Mouse (Mus musculus): ENCODE data around the gene Capns1. TPM values are rescaled to one million over a fixed set of nuclear protein-coding genes. Genes with fewer than 3 reads are reported as not detected.

Gene Capns1
- polyA plus RNA-seq, 1 experiment from 2014 or later: 43.9 TPM

DNA sequence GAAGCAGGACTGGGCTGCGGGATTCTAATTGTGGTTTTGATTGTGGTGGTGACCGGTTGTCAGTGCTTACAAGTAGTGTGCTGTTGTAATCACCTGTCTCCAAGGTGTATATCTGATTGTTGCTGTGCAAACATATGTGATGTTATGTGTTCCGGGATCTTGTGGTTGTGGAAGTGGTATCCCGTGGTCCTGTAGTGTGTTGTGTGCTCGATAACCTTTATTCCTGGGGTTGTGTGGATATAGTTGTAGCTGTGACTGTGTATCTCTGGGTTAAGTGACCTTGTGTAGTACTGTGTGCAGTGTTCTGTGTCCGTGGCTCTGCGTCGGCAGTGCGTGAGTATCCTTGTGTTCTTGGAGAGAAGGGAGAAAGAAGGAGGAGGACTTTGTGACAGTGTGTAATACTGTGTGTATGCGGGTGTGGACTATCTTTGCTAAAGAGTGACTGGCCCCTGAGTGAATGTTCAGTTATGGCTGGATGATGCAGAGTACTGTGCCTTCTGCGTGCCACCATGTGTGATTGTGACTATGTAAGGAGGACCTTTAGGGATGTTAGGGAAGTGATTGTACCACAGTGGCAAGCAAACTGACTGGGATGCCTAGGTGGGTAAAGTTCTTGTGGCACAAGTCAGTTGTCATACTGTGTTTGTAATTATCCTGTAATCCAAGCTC, 28.2 kb downstream of the Capns1 start:
- Histone ChIP-seq H3K4me1 (ENCODE audit: control insufficient read depth, insufficient read depth, low read length) (peaks cover 5% of the 10 kb centered on the region), H3K9me3 (ENCODE audit: control insufficient read depth, low read length) (peaks cover 20% of the 10 kb centered on the region), H3K27ac (ENCODE audit: low read depth, low read length) (no peak overlapping the region; the same call in 1 of the 2 replicates), H3K9ac (ENCODE audit: low read length) (peak overlapping the region; percentile 94), H3K4me2 (peak overlapping the region; percentile 62), H3K4me3 (ENCODE audit: low read depth, low read length) (peak overlapping the region; percentile 72), H3K36me3 (ENCODE audit: control insufficient read depth, insufficient read depth, low read length) (peaks cover 14% of the 10 kb centered on the region), H3K27me3 (ENCODE audit: control insufficient read depth, insufficient read depth, low read length) (no peaks in the 10 kb centered on the region)
- ATAC-seq (ENCODE audit: low FRiP score): no peak; the same call in 1 of the 2 replicates
- peak; percentile 76 for DNase-seq (ENCODE audit: low spot score, missing footprints)
- 26% methylated on average over 11 of the region's 11 CpGs for WGBS

DNA sequence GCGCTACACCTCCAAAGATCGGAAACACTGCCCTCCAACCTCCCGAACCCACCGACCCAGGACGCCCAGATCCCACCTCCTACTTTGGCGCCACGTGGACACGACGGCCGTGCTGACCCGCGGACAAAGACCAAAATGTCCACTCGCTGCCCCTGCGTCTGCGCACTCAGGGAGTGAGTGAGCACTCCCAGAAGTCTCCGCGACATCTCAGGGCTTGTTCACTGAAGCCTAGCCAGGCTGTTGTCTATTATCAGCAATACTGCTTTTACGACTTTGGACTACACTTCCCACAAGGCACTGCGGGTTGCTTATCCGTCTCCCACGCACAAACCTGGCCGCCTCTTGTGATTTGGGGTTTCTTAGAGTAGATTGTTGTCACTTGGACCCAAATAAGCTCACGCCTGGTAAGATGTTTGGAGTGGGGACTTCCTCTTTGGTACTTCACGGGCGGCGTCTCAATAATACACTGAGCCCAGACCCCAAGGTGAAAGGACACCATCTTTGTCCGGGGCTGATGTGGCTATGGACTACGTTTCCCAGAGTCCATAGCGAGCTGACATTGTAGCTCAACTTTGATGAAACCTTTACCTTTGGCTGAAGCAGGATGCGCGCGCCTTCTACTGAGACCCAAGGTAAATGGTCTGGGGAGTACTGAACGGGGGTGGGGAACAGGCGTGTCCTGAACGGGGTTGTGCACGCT, 28.9 kb downstream of the Capns1 start, which contains the start of gene Zfp146:
Gene Zfp146 (minus strand): TSS at position 168 of the 700 bp plus-strand sequence.
- ATAC-seq (ENCODE audit: low FRiP score) (peak; percentile 97), DNase-seq (ENCODE audit: low spot score, missing footprints) (peak; percentile 99)
- peaks cover 25% of the 10 kb centered on the region for H3K9me3 ChIP-seq (ENCODE audit: control insufficient read depth, low read length)
- H3K4me1 ChIP-seq (ENCODE audit: control insufficient read depth, insufficient read depth, low read length): peaks cover 5% of the 10 kb centered on the region
- peak within 1 kb of the TSS; percentile 62 for H3K4me2 ChIP-seq
- under 1% methylated on average over 36 of the region's 36 CpGs for WGBS
- peak within 1 kb of the TSS; percentile 94 for H3K9ac ChIP-seq (ENCODE audit: low read length)
- peak within 1 kb of the TSS; percentile 82 for H3K27ac ChIP-seq (ENCODE audit: low read depth, low read length)
- H3K27me3 ChIP-seq (ENCODE audit: control insufficient read depth, insufficient read depth, low read length): no peaks in the 10 kb centered on the region
- H3K4me3 ChIP-seq (ENCODE audit: low read depth, low read length): peak within 1 kb of the TSS; percentile 72
- peaks cover 18% of the 10 kb centered on the region for H3K36me3 ChIP-seq (ENCODE audit: control insufficient read depth, insufficient read depth, low read length)

GRCm38 (mm10) chr7:30168914-30169582, 29.6 kb downstream of the Capns1 start:
- Histone ChIP-seq H3K4me3 (ENCODE audit: low read depth, low read length) (peak overlapping the region; percentile 72), H3K27ac (ENCODE audit: low read depth, low read length) (peak overlapping the region; percentile 82), H3K36me3 (ENCODE audit: control insufficient read depth, insufficient read depth, low read length) (peaks cover 20% of the 10 kb centered on the region), H3K27me3 (ENCODE audit: control insufficient read depth, insufficient read depth, low read length) (no peaks in the 10 kb centered on the region), H3K9me3 (ENCODE audit: control insufficient read depth, low read length) (peaks cover 26% of the 10 kb centered on the region), H3K4me1 (ENCODE audit: control insufficient read depth, insufficient read depth, low read length) (peaks cover 5% of the 10 kb centered on the region), H3K4me2 (peak overlapping the region; percentile 57), H3K9ac (ENCODE audit: low read length) (peak overlapping the region; percentile 94)
- no peak for DNase-seq (ENCODE audit: low spot score, missing footprints)
- WGBS: 4% methylated on average over 21 of the region's 21 CpGs
- peak; percentile 28 for ATAC-seq (ENCODE audit: low FRiP score)

GRCm38 (mm10) chr7:30164745-30165144, 33.9 kb downstream of the Capns1 start:
- DNase-seq (ENCODE audit: low spot score, missing footprints) (peak; percentile 54), ATAC-seq (ENCODE audit: low FRiP score) (no peak)
- peaks cover 61% of the 10 kb centered on the region for H3K36me3 ChIP-seq (ENCODE audit: control insufficient read depth, insufficient read depth, low read length)
- no peak overlapping the region for H3K4me3 ChIP-seq (ENCODE audit: low read depth, low read length)
- H3K4me2 ChIP-seq: no peak overlapping the region
- 97% methylated on average over 2 of the region's 2 CpGs for WGBS
- no peaks in the 10 kb centered on the region for H3K27me3 ChIP-seq (ENCODE audit: control insufficient read depth, insufficient read depth, low read length)
- H3K4me1 ChIP-seq (ENCODE audit: control insufficient read depth, insufficient read depth, low read length): no peaks in the 10 kb centered on the region
- peaks cover 63% of the 10 kb centered on the region for H3K9me3 ChIP-seq (ENCODE audit: control insufficient read depth, low read length)
- H3K27ac ChIP-seq (ENCODE audit: low read depth, low read length): no peak overlapping the region
- no peak overlapping the region for H3K9ac ChIP-seq (ENCODE audit: low read length)

DNA sequence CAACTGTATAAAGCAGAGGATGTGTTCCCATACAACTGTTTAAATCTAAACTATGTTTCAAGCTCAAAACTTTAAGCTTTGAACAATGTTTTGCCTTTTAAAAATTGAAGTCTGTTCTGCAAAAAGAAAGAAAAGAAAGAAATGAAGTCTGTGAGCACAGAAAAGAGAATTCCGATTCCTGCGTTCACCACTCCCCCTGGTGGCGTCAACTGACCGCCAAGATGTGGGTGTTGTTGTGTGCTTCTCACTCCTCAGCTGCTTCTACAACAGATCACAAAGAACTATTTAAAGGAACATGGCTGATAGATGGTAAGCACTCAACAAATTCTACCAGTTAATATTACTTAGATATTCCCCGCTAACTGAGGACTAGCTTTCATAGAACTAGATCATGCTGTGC, 35.5 kb downstream of the Capns1 start:
- 97% methylated on average over 5 of the region's 5 CpGs for WGBS
- no peak overlapping the region for H3K9ac ChIP-seq (ENCODE audit: low read length)
- no peak overlapping the region for H3K4me2 ChIP-seq

DNA sequence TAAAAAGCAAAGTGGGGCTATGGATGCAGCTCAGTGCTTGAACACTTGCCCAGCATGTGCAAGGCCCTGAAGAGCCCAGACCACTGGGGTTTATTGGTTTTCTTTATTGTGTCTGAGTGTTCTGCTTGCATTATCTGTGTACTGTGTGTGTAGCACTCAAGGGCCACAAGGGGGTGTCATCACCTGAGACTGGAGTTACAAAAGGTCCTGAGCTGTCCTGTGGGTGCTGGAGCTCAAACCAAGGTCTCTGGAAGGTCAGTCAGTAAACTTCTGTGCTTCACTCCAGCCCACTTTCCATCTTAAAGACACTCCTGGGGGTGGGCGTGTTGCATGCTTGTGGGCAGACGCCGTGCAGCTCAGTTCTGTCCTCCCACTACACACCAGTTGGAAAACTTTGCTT, 43.1 kb downstream of the Capns1 start:
- Histone ChIP-seq H3K9ac (ENCODE audit: low read length) (no peak overlapping the region), H3K4me1 (ENCODE audit: control insufficient read depth, insufficient read depth, low read length) (no peaks in the 10 kb centered on the region), H3K27me3 (ENCODE audit: control insufficient read depth, insufficient read depth, low read length) (no peaks in the 10 kb centered on the region), H3K4me3 (ENCODE audit: low read depth, low read length) (no peak overlapping the region), H3K9me3 (ENCODE audit: control insufficient read depth, low read length) (peaks cover 66% of the 10 kb centered on the region), H3K27ac (ENCODE audit: low read depth, low read length) (no peak overlapping the region), H3K36me3 (ENCODE audit: control insufficient read depth, insufficient read depth, low read length) (peaks cover 38% of the 10 kb centered on the region), H3K4me2 (no peak overlapping the region)
- DNase-seq (ENCODE audit: low spot score, missing footprints) (no peak), ATAC-seq (ENCODE audit: low FRiP score) (no peak)
- WGBS: 96% methylated on average over 3 of the region's 3 CpGs

More for the DNA sequence above, 35.5 kb downstream of the Capns1 start:
- ATAC-seq (ENCODE audit: low FRiP score) (no peak), DNase-seq (ENCODE audit: low spot score, missing footprints) (no peak)
- Histone ChIP-seq H3K36me3 (ENCODE audit: control insufficient read depth, insufficient read depth, low read length) (peaks cover 78% of the 10 kb centered on the region), H3K4me1 (ENCODE audit: control insufficient read depth, insufficient read depth, low read length) (no peaks in the 10 kb centered on the region), H3K27me3 (ENCODE audit: control insufficient read depth, insufficient read depth, low read length) (no peaks in the 10 kb centered on the region), H3K4me3 (ENCODE audit: low read depth, low read length) (no peak overlapping the region), H3K9me3 (ENCODE audit: control insufficient read depth, low read length) (peaks cover 78% of the 10 kb centered on the region), H3K27ac (ENCODE audit: low read depth, low read length) (no peak overlapping the region)

- Histone ChIP-seq H3K27me3 (ENCODE audit: control insufficient read depth, insufficient read depth, low read length) (no peaks in the 10 kb centered on the region), H3K9ac (ENCODE audit: low read length) (no peak overlapping the region), H3K9me3 (ENCODE audit: control insufficient read depth, low read length) (peaks cover 62% of the 10 kb centered on the region), H3K27ac (ENCODE audit: low read depth, low read length) (no peak overlapping the region), H3K4me2 (no peak overlapping the region), H3K4me3 (ENCODE audit: low read depth, low read length) (no peak overlapping the region), H3K4me1 (ENCODE audit: control insufficient read depth, insufficient read depth, low read length) (no peaks in the 10 kb centered on the region), H3K36me3 (ENCODE audit: control insufficient read depth, insufficient read depth, low read length) (peaks cover 26% of the 10 kb centered on the region)
- WGBS: 97% methylated on average over 1 of the region's 1 CpGs
- ATAC-seq (ENCODE audit: low FRiP score): no peak
- DNase-seq (ENCODE audit: low spot score, missing footprints): no peak
Measured at GRCm38 (mm10) chr7:30154040-30154439, 44.6 kb downstream of the Capns1 start.

DNA sequence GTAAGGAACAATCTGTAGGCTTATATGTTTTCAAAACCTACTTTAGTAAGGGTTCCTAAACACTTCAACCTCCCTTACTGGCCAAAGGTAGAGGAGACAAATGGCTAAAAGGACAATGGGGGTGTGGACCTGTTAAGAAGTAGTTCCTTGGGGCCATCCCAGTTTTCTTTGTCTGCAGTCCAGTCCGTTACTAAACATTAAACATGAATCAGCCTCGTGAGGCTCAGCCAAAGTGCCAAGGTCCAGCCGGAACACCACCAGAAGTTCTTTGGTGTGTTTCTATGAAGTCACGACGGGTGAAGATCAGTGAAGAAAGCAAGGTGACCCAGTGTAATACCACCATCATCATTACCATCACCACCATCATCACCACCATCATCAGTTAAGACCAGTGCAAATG, 51.6 kb downstream of the Capns1 start:
- DNase-seq (ENCODE audit: low spot score, missing footprints) (no peak), ATAC-seq (ENCODE audit: low FRiP score) (no peak)
- H3K4me2 ChIP-seq: no peak overlapping the region
- no peak overlapping the region for H3K27ac ChIP-seq (ENCODE audit: low read depth, low read length)
- H3K4me3 ChIP-seq (ENCODE audit: low read depth, low read length): no peak overlapping the region
- no peaks in the 10 kb centered on the region for H3K27me3 ChIP-seq (ENCODE audit: control insufficient read depth, insufficient read depth, low read length)
- 0 out of 2 replicates have a peak, but pooled peaks cover 2% of the 10 kb centered on the region for H3K36me3 ChIP-seq (ENCODE audit: control insufficient read depth, insufficient read depth, low read length)
- peaks cover 25% of the 10 kb centered on the region for H3K9me3 ChIP-seq (ENCODE audit: control insufficient read depth, low read length)
- WGBS: 94% methylated on average over 5 of the region's 5 CpGs
- H3K4me1 ChIP-seq (ENCODE audit: control insufficient read depth, insufficient read depth, low read length): no peaks in the 10 kb centered on the region
- no peak overlapping the region for H3K9ac ChIP-seq (ENCODE audit: low read length)
